Mouse (Mus musculus): ENCODE results near the gene Ggt6. TPM values are rescaled to one million over a fixed set of nuclear protein-coding genes. Genes with fewer than 3 reads are reported as not detected.

Ggt6 gene
- polyA plus RNA-seq (2014; fragmentation: Illumina TruSeq; extraction: RNeasy Lipid Tissue Mini Kit (QIAGEN cat#74804); ENCODE audit: low read depth, low replicate concordance): not detected

DNA sequence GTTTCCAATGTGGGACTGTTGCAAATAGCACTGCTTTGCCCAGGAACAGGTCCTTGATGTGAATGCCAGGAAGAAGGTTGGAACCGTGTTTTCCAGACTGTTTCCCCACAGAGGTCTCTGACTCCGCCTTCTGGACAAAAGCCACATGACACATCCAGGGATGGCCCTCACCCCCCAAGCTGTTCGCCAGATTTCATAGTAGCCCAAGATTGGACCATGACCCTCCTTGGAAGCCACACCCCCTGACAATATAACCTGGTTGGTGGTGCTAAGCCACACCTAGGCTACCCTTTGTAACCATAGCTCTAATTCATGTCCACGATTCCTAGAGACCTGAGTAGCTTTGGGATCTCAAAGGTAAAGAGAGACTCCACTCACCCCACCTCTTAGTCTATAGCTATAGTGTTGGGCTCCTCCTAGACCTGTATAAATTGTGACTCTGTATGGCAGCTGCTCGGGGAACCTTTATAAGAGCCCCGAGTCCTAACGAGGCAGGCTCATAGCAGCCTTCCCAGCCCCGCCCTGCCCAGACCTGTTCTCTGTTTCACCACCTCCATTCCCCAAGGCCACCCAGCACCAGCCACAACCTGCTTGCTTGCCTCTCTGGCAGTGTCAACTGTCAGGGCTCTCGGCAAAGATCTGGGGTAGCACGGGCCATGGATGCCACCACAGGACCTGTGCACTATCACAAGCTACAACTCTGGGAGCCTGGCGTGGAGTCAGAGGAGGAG is at the start of gene Ggt6:
Gene Ggt6, plus strand, starts transcription at position 564 of the 731 bp plus-strand sequence.

DNA sequence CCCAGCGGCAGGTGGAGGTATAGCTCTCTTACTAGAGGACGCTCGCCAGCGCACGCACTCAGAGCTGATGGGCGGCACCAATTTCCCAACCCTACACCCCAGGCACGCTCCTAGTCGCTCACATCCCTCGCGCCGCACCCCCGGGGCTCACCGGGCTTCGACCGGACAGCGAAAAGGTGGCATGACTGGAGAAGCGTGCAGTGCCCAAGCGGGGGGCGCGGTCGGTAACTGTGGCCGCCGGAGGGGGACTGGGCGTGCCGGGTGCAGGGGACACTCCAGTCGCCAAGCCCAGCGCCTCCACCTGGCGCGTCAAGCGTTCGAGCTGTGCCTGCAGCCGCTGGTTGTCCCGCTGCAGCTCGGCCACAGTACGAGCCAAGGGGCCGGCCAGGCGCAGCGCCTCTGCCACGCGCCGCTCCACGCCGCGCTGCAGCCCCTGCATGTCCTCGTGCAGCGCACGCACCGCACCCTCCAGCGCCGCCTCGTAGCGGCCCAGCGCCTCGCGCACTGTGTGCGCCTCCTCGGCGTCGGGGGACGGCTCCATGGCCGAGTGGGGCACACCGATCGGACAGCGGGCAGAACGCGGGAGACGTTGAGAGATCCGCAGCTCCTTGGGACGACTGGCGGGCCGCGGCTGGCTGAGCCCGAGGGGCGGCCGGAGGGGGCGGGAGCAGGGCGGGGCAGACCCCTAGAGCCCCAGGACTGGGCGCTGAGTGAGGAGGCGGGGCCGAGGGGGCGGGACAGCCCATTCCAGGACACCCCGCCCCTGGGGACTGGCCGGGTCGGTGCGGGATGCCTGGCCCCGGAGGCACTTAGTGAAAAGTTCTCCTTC is 24.0 kb upstream of the Ggt6 start, which contains the start of gene Smtnl2:
Gene Smtnl2, minus strand, starts transcription at position 621 of the 829 bp plus-strand sequence.

DNA sequence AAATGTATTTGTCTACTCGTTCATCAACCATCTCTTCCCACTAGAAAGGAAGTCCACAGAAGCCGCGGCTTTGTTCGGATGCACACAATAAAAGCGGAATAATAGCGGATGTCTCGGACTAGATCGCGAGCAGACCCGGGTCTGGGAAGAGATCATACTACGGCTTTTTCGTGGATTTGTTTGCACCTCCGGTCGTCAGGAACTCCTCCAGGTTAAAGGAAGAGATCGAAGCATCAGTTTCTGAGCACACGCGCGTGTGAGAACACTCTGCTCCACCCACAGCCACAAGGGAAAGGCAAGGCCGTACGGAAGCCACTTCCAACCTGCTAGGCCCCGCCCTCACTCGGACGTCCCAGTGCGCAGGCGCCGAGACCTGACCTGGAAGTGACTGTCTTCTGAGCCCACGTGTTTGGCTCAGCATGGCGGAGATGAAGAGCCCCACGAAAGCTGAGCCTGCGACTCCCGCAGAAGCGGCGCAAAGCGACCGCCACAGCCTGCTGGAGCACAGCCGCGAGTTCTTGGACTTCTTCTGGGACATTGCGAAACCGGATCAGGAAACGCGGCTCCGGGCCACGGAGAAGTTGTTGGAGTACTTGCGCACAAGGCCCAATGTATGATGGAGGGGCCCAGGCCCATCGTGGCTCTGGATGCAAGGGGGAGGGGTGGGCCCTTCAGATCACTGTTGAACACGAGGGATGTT is 5.8 kb downstream of the Ggt6 start, which contains the start of gene Mybbp1a:
Gene Mybbp1a, plus strand, starts transcription at position 391 of the 700 bp plus-strand sequence.

Other genes with a start within 250 kb of the Ggt6 start
- not detected for gene Gm43951, start 228.7 kb upstream of the Ggt6 start, polyA plus RNA-seq (2014; fragmentation: Illumina TruSeq; extraction: RNeasy Lipid Tissue Mini Kit (QIAGEN cat#74804); ENCODE audit: low read depth, low replicate concordance)
- 6.8 TPM for gene 4933427D14Rik, start 228.1 kb upstream of the Ggt6 start, polyA plus RNA-seq (2014; fragmentation: Illumina TruSeq; extraction: RNeasy Lipid Tissue Mini Kit (QIAGEN cat#74804); ENCODE audit: low read depth, low replicate concordance)
- gene Txndc17, start 228.0 kb upstream of the Ggt6 start, polyA plus RNA-seq (2014; fragmentation: Illumina TruSeq; extraction: RNeasy Lipid Tissue Mini Kit (QIAGEN cat#74804); ENCODE audit: low read depth, low replicate concordance): 150 TPM
- 8.9 TPM for gene Med31, start 219.9 kb upstream of the Ggt6 start, polyA plus RNA-seq (2014; fragmentation: Illumina TruSeq; extraction: RNeasy Lipid Tissue Mini Kit (QIAGEN cat#74804); ENCODE audit: low read depth, low replicate concordance)
- not detected for gene Slc13a5, start 168.3 kb upstream of the Ggt6 start, polyA plus RNA-seq (2014; fragmentation: Illumina TruSeq; extraction: RNeasy Lipid Tissue Mini Kit (QIAGEN cat#74804); ENCODE audit: low read depth, low replicate concordance)
- 72.4 TPM for gene Xaf1, start 133.9 kb upstream of the Ggt6 start, polyA plus RNA-seq (2014; fragmentation: Illumina TruSeq; extraction: RNeasy Lipid Tissue Mini Kit (QIAGEN cat#74804); ENCODE audit: low read depth, low replicate concordance)
- not detected for gene Fbxo39, start 121.1 kb upstream of the Ggt6 start, polyA plus RNA-seq (2014; fragmentation: Illumina TruSeq; extraction: RNeasy Lipid Tissue Mini Kit (QIAGEN cat#74804); ENCODE audit: low read depth, low replicate concordance)
- gene Tekt1, start 73.1 kb upstream of the Ggt6 start, polyA plus RNA-seq (2014; fragmentation: Illumina TruSeq; extraction: RNeasy Lipid Tissue Mini Kit (QIAGEN cat#74804); ENCODE audit: low read depth, low replicate concordance): not detected
- gene Smtnl2, start 23.8 kb upstream of the Ggt6 start, polyA plus RNA-seq (2014; fragmentation: Illumina TruSeq; extraction: RNeasy Lipid Tissue Mini Kit (QIAGEN cat#74804); ENCODE audit: low read depth, low replicate concordance): 1.4 TPM
- 34.3 TPM for gene Mybbp1a, start 5.8 kb downstream of the Ggt6 start, polyA plus RNA-seq (2014; fragmentation: Illumina TruSeq; extraction: RNeasy Lipid Tissue Mini Kit (QIAGEN cat#74804); ENCODE audit: low read depth, low replicate concordance)
- 0.52 TPM for gene Spns2, start 54.4 kb downstream of the Ggt6 start, polyA plus RNA-seq (2014; fragmentation: Illumina TruSeq; extraction: RNeasy Lipid Tissue Mini Kit (QIAGEN cat#74804); ENCODE audit: low read depth, low replicate concordance)
- gene Spns3, start 115.0 kb downstream of the Ggt6 start, polyA plus RNA-seq (2014; fragmentation: Illumina TruSeq; extraction: RNeasy Lipid Tissue Mini Kit (QIAGEN cat#74804); ENCODE audit: low read depth, low replicate concordance): not detected
- gene Ube2g1, start 171.8 kb downstream of the Ggt6 start, polyA plus RNA-seq (2014; fragmentation: Illumina TruSeq; extraction: RNeasy Lipid Tissue Mini Kit (QIAGEN cat#74804); ENCODE audit: low read depth, low replicate concordance): 176 TPM

All from adrenal gland, adult 10 weeks (tissue).